8 mouse cellular contexts compared by ENCODE assay signal in the genomic region with DNA sequence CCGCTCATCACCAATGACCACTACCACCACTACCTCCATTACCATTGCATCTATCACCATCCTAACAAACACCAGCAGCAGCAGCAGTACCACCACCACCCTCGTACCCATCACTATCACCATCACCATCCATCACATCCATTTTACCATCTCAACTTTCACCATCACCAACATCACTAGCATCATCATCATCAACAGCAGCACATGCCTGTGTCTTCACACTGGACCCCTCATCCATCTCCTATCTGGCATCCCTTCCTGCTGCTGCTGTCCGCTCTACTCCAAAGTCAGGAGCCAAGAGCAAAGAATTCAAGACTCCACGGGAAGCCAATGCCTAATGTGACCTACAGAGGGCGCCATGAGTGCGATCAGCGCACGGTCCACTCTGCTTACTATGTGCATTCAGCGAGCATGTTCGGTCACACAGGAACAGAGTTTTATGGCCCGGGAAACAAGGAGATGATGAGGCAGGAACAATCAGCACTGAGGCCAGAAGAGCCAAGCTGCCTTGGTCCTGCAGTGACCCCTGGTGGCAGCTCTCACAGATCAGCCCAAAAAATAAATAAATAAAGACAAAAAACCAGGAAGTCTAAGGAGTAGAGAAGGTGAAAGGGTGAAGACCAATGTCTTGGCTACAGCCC.
A peak's percentile ranks its signal among the peaks of the same experiment; 100 is the strongest.
DNase-seq lines count a peak whose midpoint lies in the region; ATAC-seq and TF ChIP-seq lines count a peak whose summit lies in the region.

No protein-coding gene starts in this region.

- H3K4me3 ChIP-seq in ES-Bruce4 (ENCODE audit: low read depth, low read length) = no peak overlapping the region

- no peak for ATAC-seq in CD4-positive, CD25-positive, alpha-beta regulatory T cell, adult 4 months
- peak; percentile 33 for ATAC-seq in granulocyte monocyte progenitor cell, adult 5-6 weeks (replicated peaks; ENCODE audit: poor library complexity, severe bottlenecking)

- H3K27me3 ChIP-seq in ES-Bruce4 (ENCODE audit: control insufficient read depth, insufficient read depth, low read length, poor library complexity, severe bottlenecking) = no peaks in the 10 kb centered on the region

- no peaks in the 10 kb centered on the region for H3K9me3 ChIP-seq in ES-Bruce4 (replicated peaks; ENCODE audit: control insufficient read depth, insufficient read depth, low read length, poor library complexity, severe bottlenecking)

- no peak for TF ChIP-seq POLR2A in ES-Bruce4 (IDR thresholded peaks at IDR 0.05; ENCODE audit: insufficient read depth, low read length)

- no peak overlapping the region for H3K27ac ChIP-seq in ES-Bruce4 (ENCODE audit: insufficient read depth, low read length)

- TF ChIP-seq CTCF in ES-Bruce4 (IDR thresholded peaks at IDR 0.05; ENCODE audit: low read depth, low read length) = peak; percentile 85

- no peak for TF ChIP-seq EP300 in ES-Bruce4 (IDR thresholded peaks at IDR 0.05; ENCODE audit: insufficient read depth, low read depth, low read length)

- no peak overlapping the region for H3K9ac ChIP-seq in ES-Bruce4 (ENCODE audit: low read depth, poor library complexity, severe bottlenecking)

- H3K36me3 ChIP-seq in ES-Bruce4 (ENCODE audit: control insufficient read depth, insufficient read depth, low read length, poor library complexity, severe bottlenecking) = no peaks in the 10 kb centered on the region

- DNase-seq in CD4-positive, CD25-positive, alpha-beta regulatory T cell, adult 2 months (ENCODE audit: low read depth, low spot score) = peak; percentile 77
- DNase-seq in cerebellum, adult 18-20 months = peak; percentile 64 to 77
- peak; percentile 39 for DNase-seq in layer of hippocampus, adult 9-10 months (ENCODE audit: low spot score)
- peak; percentile 83 for DNase-seq in lung, postnatal 36 days
- peak; percentile 16 for DNase-seq in spleen, adult 12 weeks (ENCODE audit: low spot score)

- peaks cover 4% of the 10 kb centered on the region for H3K4me1 ChIP-seq in ES-Bruce4 (ENCODE audit: control insufficient read depth, insufficient read depth, low read length)

Comparison
In these comparisons a context has a peak if more than half of its experiments do, and no peak if none do; other contexts are left out.
1. DNase-seq: peak in every context shown above with its lines; median percentile 83 in lung, postnatal 36 days; 77 in CD4-positive, CD25-positive, alpha-beta regulatory T cell, adult 2 months; 70 in cerebellum, adult 18-20 months; 39 in layer of hippocampus, adult 9-10 months; 16 in spleen, adult 12 weeks.